Mouse (Mus musculus) stomach, embryonic 15.5 days (tissue): ENCODE measurements around the gene Rsbn1. TPM values are rescaled to one million over a fixed set of nuclear protein-coding genes. Genes with fewer than 3 reads are reported as not detected.

Source experiments
- ATAC-seq: fragments of 200-750 bp; cut with Nextera tagmentation; 2 replicates; pipeline ENCODE4 v1.8.0; 2017; ENCODE audit warnings: low read depth, moderate number of reproducible peaks, moderate TSS enrichment; ENCODE audit not compliant: insufficient read depth, low FRiP score
- H3K27ac ChIP-seq: fragments of 300-500 bp; sonication (generic); 2 replicates; pipeline ENCODE4 v1.5.1; 2015; ENCODE audit warnings: mild to moderate bottlenecking, inconsistent platforms
- H3K27me3 ChIP-seq: fragments of 300-500 bp; sonication (generic); replicated peaks from 2 replicates; pipeline ENCODE4 v1.6.1; 2015; ENCODE audit warnings: inconsistent platforms
- H3K36me3 ChIP-seq: fragments of 300-500 bp; sonication (generic); 2 replicates; pipeline ENCODE4 v1.6.1; 2015; ENCODE audit warnings: inconsistent platforms
- H3K4me1 ChIP-seq: fragments of 300-500 bp; sonication (generic); 2 replicates; pipeline ENCODE4 v1.6.1; 2015; ENCODE audit warnings: inconsistent platforms
- H3K4me2 ChIP-seq: fragments of 300-500 bp; sonication (generic); 2 replicates; pipeline ENCODE4 v1.6.1; 2015; ENCODE audit warnings: mild to moderate bottlenecking, inconsistent platforms
- H3K4me3 ChIP-seq: fragments of 300-500 bp; sonication (generic); replicated peaks from 2 replicates; pipeline ENCODE4 v1.5.1; 2015; ENCODE audit warnings: inconsistent platforms
- H3K9ac ChIP-seq: fragments of 300-500 bp; sonication (generic); 2 replicates; pipeline ENCODE4 v1.6.1; 2015; ENCODE audit warnings: inconsistent platforms
- H3K9me3 ChIP-seq: fragments of 300-500 bp; sonication (generic); 2 replicates; pipeline ENCODE4 v1.6.1; 2016; ENCODE audit warnings: inconsistent platforms
- WGBS: fragments of 180-500 bp; shearing (Covaris S2); methylation state at CpG from one replicate; pipeline ENCODE4 v1.1.7; 2015; 5-methylcytosine and 5-hydroxymethylcytosine counted together
- polyA plus RNA-seq: library from polyadenylated mRNA; unstranded; fragments of >200 nt; fragmentation: Nextera tagmentation; extraction: Ambion mirVana; gene quantifications from 2 replicates; pipeline ENCODE4 v1.2.1, GENCODE M21; 2015

Rsbn1 gene
- 10.2 and 11.7 TPM in 2 replicates for polyA plus RNA-seq

DNA sequence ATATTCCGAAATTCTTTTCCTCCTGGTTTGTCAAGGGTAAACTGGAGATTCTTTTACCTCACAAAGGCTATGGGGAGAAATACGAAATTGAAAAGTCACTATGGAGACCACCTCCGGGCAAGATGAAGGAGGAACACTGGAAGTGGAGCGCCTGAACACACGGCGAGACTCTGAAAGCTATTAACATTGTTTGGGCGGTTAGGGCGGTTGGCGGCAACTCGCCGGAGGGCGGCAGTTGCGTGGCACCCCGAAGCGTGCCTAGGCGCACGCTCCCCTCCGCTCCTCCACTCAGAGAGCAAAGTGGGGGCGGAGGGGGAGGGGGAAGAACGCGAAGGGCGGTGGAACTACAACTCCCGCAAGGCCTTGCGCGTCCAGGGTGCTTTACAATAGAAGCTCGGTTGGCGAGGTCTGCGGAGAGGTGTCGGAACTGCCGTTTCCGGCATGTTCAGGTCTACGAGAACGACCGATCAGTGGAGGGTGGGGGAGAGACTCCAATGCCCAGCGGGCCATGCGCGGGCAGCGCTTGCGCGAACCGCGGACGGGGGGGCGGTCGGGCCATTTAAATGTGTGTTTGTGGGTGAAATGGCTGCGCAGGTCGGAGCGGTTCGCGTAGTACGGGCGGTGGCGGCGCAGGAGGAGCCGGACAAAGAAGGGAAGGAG lies at the start of gene Rsbn1:
TSS of gene Rsbn1 (plus strand) at position 111 of the 660 bp plus-strand sequence.
- Histone ChIP-seq H3K36me3 (no peaks in the 10 kb centered on the region), H3K4me1 (peaks cover 5% of the 10 kb centered on the region; the same call in 1 of the 2 replicates), H3K9me3 (no peaks in the 10 kb centered on the region), H3K27me3 (no peaks in the 10 kb centered on the region), H3K4me3 (peak within 1 kb of the TSS; percentile 88), H3K27ac (peak within 1 kb of the TSS; percentile 88), H3K4me2 (peak within 1 kb of the TSS; percentile 69), H3K9ac (peak within 1 kb of the TSS; percentile 94)
- under 1% methylated on average over 51 of the region's 55 CpGs for WGBS
- ATAC-seq, result peak; percentile 100

DNA sequence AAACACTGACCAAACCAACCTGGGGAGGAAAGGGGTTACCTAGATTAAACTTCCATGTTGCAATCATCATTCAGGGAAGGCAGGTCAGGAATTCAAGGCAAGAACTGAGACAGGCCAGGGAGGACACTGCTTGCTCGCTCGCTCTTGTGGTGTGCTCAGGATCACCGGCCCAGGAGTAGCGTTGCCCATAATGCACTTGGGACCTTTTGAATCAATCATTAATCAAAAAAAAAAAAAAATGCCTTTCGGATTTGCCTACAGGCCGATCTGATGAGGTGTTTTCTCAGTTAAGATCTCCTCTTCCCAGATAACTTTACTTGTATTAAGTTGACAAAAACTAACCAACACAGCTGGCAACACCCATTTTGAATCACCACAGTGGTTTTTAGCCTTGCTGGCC lies 49.7 kb upstream of the Rsbn1 start:
- ATAC-seq, result no peak
- H3K9me3 ChIP-seq, result no peaks in the 10 kb centered on the region
- no peak overlapping the region for H3K4me3 ChIP-seq
- no peak overlapping the region for H3K9ac ChIP-seq
- no peaks in the 10 kb centered on the region for H3K36me3 ChIP-seq
- H3K4me1 ChIP-seq, result no peaks in the 10 kb centered on the region
- no peak overlapping the region for H3K27ac ChIP-seq
- WGBS, result 80% methylated on average over 6 of the region's 6 CpGs
- no peaks in the 10 kb centered on the region for H3K27me3 ChIP-seq
- H3K4me2 ChIP-seq, result no peak overlapping the region

DNA sequence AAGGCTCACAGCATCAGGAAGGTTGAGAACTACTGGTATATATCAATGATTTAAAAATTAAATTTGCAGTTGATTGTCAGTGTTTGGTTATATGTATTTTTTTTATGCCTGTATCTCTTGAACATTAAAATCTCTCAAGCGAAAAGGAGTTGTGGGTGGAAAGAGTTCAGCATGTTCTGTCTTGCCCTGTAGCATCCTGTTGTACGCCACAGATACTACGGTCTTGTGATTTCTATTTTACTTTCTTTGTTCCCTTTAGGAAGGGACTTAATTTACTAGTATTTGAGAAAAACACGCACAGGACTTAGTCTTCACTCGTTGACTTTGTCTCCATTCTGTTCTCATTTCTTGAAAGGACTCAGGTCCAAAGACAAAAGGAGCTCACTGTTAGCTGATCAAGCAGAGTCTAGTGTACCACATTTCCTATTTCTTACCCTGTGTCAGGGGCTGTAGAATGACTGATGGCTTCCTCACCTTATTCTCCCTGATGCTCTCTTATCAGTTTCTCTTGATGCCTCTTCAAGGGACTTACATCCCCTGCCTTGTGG lies 46.4 kb upstream of the Rsbn1 start:
- H3K4me3 ChIP-seq, result no peak overlapping the region
- H3K9me3 ChIP-seq, result no peaks in the 10 kb centered on the region
- H3K27me3 ChIP-seq, result no peaks in the 10 kb centered on the region
- H3K4me1 ChIP-seq, result no peaks in the 10 kb centered on the region
- H3K4me2 ChIP-seq, result no peak overlapping the region
- H3K36me3 ChIP-seq, result no peaks in the 10 kb centered on the region
- no peak overlapping the region for H3K9ac ChIP-seq
- 82% methylated on average over 5 of the region's 5 CpGs for WGBS
- H3K27ac ChIP-seq, result no peak overlapping the region
- no peak for ATAC-seq

DNA sequence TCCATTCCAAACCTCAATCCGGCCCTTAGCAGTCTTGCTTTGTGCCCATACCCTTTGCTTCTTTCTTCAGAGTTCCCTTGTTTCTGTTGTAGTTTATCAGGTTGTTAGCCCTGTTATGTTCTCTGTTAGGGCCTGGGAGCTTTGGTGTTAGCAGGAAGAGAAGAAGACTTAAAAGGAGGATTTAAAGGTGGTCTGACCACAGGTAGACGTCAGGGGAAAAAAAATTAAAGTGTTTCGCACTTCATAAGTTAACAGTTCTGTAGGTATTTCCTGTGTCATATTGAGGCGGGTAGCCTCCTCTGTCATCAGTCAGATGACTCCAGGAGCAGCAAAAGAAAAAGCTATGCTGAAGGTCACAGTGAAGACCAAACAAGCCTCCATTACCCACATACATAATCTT lies 45.9 kb upstream of the Rsbn1 start:
- H3K4me3 ChIP-seq, result no peak overlapping the region
- no peaks in the 10 kb centered on the region for H3K9me3 ChIP-seq
- H3K9ac ChIP-seq, result no peak overlapping the region
- no peaks in the 10 kb centered on the region for H3K36me3 ChIP-seq
- H3K4me1 ChIP-seq, result no peaks in the 10 kb centered on the region
- 0 out of 2 replicates have a peak, but pooled peaks cover 2% of the 10 kb centered on the region for H3K27me3 ChIP-seq
- ATAC-seq, result no peak
- H3K27ac ChIP-seq, result no peak overlapping the region
- H3K4me2 ChIP-seq, result no peak overlapping the region
- WGBS, result 74% methylated on average over 4 of the region's 4 CpGs

DNA sequence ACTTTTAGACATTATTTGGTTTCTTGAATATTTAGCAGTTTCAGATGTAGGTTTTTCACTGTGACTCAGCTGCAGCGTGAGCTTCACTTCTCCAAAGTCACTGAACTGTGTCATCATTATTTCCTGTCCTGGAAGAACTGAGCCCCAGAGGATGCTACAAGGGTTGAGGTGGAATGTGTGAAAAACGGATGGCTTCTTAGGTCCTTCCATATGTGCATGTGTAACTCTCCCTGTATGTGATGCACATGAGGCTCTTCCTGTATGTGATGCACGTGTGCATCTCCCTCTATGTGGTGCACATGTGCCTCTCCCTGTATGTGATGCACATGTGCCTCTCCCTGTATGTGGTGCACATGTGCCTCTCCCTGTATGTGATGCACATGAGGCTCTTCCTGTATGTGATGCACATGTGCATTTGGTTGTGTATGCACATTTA lies 41.2 kb upstream of the Rsbn1 start:
- Histone ChIP-seq H3K4me3 (no peak overlapping the region), H3K4me2 (no peak overlapping the region), H3K36me3 (no peaks in the 10 kb centered on the region), H3K4me1 (no peaks in the 10 kb centered on the region), H3K9ac (no peak overlapping the region), H3K27ac (no peak overlapping the region), H3K27me3 (0 out of 2 replicates have a peak, but pooled peaks cover 2% of the 10 kb centered on the region), H3K9me3 (no peaks in the 10 kb centered on the region)
- WGBS, result 65% methylated on average over 3 of the region's 3 CpGs
- no peak for ATAC-seq

DNA sequence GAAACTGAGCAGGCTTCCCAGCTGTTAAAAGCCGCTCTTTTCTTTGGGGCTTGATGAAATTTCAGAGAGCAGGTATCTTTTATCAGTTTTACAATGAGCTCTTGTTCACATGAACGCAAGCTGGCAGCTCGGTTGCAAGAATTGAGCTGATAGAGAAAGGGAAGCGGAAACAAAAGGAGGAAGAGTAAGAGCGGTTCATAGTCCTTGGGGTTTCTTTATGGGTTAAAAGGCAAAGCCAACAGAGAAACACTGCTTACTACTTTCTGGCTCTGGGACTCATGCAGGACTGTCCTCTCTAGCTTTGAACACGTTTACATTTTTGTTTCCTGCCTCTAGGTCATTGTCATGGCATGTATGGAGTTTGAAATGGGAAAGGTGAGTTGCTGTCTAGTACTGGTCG lies 39.6 kb upstream of the Rsbn1 start:
- H3K36me3 ChIP-seq, result no peaks in the 10 kb centered on the region
- H3K9ac ChIP-seq, result no peak overlapping the region
- 0 out of 2 replicates have a peak, but pooled peaks cover 2% of the 10 kb centered on the region for H3K27me3 ChIP-seq
- no peak overlapping the region for H3K4me2 ChIP-seq
- no peak for ATAC-seq
- no peaks in the 10 kb centered on the region for H3K4me1 ChIP-seq
- H3K27ac ChIP-seq, result no peak overlapping the region
- WGBS, result 63% methylated on average over 7 of the region's 7 CpGs
- no peaks in the 10 kb centered on the region for H3K9me3 ChIP-seq
- H3K4me3 ChIP-seq, result no peak overlapping the region

DNA sequence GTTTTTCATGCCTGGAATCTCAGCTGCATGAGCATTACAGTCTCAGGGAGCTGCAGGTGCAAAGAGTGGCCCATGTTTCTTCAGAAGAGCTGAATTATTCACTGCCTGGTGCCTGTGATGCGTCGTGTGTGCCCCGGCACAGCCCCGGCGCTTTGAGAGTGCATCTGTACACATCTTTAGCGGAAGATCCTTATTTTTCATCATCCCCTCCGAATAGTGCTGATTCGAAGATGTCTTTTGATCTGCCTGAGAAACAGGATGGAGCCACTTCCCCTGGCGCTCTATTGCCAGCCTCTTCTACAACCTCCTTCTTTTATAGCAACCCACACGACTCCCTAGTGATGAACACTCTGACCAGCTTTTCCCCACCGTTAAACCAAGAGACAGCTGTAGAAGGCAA lies 28.0 kb upstream of the Rsbn1 start:
- Histone ChIP-seq H3K27me3 (no peaks in the 10 kb centered on the region), H3K27ac (no peak overlapping the region), H3K4me1 (no peaks in the 10 kb centered on the region), H3K36me3 (no peaks in the 10 kb centered on the region), H3K4me3 (no peak overlapping the region), H3K9me3 (no peaks in the 10 kb centered on the region), H3K4me2 (no peak overlapping the region), H3K9ac (no peak overlapping the region)
- 71% methylated on average over 11 of the region's 11 CpGs for WGBS
- ATAC-seq, result no peak

DNA sequence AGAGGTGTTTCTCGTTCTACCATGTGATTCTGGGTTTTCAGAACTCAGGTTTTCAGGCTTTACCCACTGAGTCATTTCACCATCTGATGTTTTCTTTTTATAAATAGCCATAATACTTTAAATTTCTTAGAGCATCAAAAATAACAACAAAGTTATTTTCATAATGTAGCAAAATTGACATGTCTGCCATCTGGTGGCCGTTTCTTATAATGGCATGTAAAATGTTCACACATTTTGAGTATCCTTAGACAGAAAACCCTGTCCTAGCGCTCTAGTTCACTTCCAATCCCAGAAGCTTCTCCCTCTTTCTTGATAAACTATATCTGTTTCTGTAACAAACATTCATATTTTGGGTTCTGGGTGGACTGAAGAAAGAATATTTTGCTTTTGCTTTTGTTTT lies 26.3 kb upstream of the Rsbn1 start:
- Histone ChIP-seq H3K4me2 (no peak overlapping the region), H3K27ac (no peak overlapping the region), H3K9me3 (no peaks in the 10 kb centered on the region), H3K4me3 (no peak overlapping the region), H3K9ac (no peak overlapping the region), H3K36me3 (no peaks in the 10 kb centered on the region), H3K27me3 (no peaks in the 10 kb centered on the region), H3K4me1 (no peaks in the 10 kb centered on the region)
- no peak for ATAC-seq
- WGBS, result 26% methylated on average over 3 of the region's 3 CpGs

DNA sequence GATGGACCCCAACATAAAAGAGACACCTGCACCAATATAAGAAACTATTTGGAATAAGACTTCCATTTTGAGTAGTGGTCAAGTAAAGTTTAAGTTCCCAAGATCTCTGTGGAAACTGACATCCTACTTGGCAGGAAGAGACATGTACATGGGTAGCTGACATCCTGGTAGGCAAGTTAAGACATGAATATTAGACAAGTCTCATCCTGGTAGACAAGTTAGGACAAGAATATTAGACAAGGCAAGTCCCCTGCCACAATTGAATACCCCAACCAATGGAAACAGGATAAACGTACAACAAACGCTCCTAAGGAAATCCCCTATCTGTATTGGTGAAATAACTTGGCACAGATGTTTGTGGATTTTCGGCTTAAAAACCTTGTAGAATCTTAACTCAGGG lies 20.5 kb upstream of the Rsbn1 start:
- Histone ChIP-seq H3K9me3 (no peaks in the 10 kb centered on the region), H3K4me3 (no peak overlapping the region), H3K9ac (no peak overlapping the region), H3K4me1 (no peaks in the 10 kb centered on the region), H3K27ac (no peak overlapping the region), H3K4me2 (no peak overlapping the region), H3K36me3 (no peaks in the 10 kb centered on the region), H3K27me3 (no peaks in the 10 kb centered on the region)
- ATAC-seq, result no peak
- whole genome bisulfite sequencing, result 94% methylated on average over 3 of the region's 3 CpGs

DNA sequence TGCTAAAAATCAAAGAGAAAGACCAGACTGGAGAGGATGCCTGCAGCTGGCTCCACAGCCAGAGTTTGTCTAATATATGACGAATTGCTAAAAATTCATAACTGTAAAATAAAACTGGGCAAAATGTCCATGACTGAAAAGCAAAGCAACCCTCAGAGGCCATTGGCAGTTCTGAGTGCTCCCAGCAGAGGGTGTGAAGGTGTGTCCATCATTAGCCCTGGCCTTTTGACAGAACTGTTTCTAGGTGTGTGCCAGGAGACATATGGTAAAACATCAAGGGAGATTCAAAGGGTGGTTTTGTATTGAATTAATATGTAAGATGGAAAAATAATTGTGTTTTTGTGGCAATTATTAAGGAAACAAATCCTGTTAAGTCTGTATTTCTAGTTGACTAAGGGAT lies 9.2 kb upstream of the Rsbn1 start:
- no peak overlapping the region for H3K4me3 ChIP-seq
- H3K27ac ChIP-seq, result no peak overlapping the region
- H3K36me3 ChIP-seq, result no peaks in the 10 kb centered on the region
- no peak overlapping the region for H3K9ac ChIP-seq
- no peak overlapping the region for H3K4me2 ChIP-seq
- ATAC-seq, result no peak
- 88% methylated on average over 1 of the region's 1 CpGs for WGBS
- H3K27me3 ChIP-seq, result no peaks in the 10 kb centered on the region
- H3K4me1 ChIP-seq, result no peaks in the 10 kb centered on the region
- no peaks in the 10 kb centered on the region for H3K9me3 ChIP-seq

DNA sequence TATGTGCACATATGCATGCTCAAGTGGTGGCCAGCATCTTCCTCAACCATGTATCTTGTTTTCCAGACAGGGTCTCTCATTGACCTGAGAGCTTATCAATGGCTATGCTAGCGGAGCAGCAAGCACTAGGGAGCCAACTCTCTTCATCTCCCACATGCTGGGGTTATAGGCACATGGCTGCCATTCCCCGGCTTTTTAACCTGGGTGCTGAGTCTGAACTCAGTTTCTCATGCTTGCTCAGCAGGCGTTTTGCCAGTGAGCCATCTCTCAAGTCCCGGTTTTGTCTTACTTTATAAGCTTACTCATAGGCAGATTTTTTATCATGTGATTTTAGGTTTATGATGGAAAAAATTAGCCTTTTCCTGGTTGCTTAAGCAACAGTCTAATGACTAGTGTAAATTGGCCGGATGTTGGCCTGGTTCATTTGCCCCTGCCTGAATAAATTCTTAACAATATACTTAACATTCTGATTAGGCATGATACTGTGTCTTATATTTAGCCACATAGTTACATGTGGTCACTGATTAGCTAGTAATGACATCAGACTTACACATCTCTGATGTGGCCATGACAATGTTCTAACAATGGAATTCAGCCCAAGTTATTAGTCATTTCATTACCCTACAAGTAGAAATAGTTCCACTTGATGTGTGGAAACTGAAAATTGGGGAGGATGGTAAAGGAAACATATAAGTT lies 6.4 kb upstream of the Rsbn1 start:
- WGBS, result 80% methylated on average over 5 of the region's 5 CpGs
- Histone ChIP-seq H3K4me2 (no peak overlapping the region), H3K27me3 (no peaks in the 10 kb centered on the region), H3K4me1 (no peaks in the 10 kb centered on the region), H3K27ac (no peak overlapping the region), H3K36me3 (no peaks in the 10 kb centered on the region), H3K9me3 (no peaks in the 10 kb centered on the region), H3K9ac (no peak overlapping the region), H3K4me3 (no peak overlapping the region)
- ATAC-seq, result no peak

DNA sequence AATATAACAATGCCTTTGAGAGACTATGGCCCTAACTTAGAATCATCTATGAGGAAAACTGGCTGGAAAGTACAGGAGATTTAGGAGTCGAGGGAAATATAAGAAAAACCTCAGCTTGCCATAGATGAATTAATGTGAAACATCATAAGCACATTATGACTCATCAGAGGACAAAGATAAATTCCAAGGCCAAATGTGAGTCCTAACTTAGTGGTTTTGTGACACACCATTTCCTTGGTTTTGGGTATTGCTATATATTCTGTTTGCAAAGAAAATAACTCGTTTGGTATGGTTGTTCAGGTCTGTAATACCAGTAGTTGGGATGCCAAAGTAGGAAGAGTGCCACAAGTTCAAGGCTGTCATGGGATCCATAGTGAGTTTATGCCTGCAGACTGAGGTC lies 5.1 kb upstream of the Rsbn1 start:
- H3K4me3 ChIP-seq, result no peak overlapping the region
- H3K36me3 ChIP-seq, result no peaks in the 10 kb centered on the region
- H3K27ac ChIP-seq, result no peak overlapping the region
- H3K4me2 ChIP-seq, result no peak overlapping the region
- no peak for ATAC-seq
- H3K27me3 ChIP-seq, result no peaks in the 10 kb centered on the region
- H3K9me3 ChIP-seq, result no peaks in the 10 kb centered on the region
- H3K4me1 ChIP-seq, result no peaks in the 10 kb centered on the region
- 65% methylated on average over 2 of the region's 2 CpGs for WGBS
- H3K9ac ChIP-seq, result no peak overlapping the region
